Mouse (Mus musculus) adrenal gland, postnatal 10 days (tissue): ENCODE results near the gene Mia2. TPM values are rescaled to one million over a fixed set of nuclear protein-coding genes. Genes with fewer than 3 reads are reported as not detected.
"Not testable (repeated sequence)": the region's sequence is repeated elsewhere in the genome, so short reads cannot be mapped to it uniquely, and the experiment has no call there.

Experiments used
- DNase-seq: peaks from one replicate; pipeline ENCODE4 v3.0.0; 2021; ENCODE audit warnings: mixed read lengths
- long read RNA-seq, 2 experiments: library from polyadenylated mRNA; stranded (forward); transcript quantifications; one replicate each; pipeline ENCODE4 v2.0.0; 2021
- total RNA-seq, 2 experiments: library from RNA; stranded (reverse); gene quantifications; 2 replicates each; pipeline ENCODE4 v1.2.3; 2021

Mia2 gene
- 10 to 100 TPM; 86.8 to 88.6 TPM for total RNA-seq
- long read RNA-seq, experiment 1, full-length matches to known transcripts: 39 of 80 reads
- long read RNA-seq, experiment 1, partial matches to known transcripts: 15 of 80 reads
- long read RNA-seq, experiment 1, other reads (novel, unspliced or antisense): 26 of 80 reads
- long read RNA-seq, experiment 2, full-length matches to known transcripts: 33 of 51 reads
- long read RNA-seq, experiment 2, partial matches to known transcripts: 4 of 51 reads
- long read RNA-seq, experiment 2, other reads (novel, unspliced or antisense): 14 of 51 reads

DNA sequence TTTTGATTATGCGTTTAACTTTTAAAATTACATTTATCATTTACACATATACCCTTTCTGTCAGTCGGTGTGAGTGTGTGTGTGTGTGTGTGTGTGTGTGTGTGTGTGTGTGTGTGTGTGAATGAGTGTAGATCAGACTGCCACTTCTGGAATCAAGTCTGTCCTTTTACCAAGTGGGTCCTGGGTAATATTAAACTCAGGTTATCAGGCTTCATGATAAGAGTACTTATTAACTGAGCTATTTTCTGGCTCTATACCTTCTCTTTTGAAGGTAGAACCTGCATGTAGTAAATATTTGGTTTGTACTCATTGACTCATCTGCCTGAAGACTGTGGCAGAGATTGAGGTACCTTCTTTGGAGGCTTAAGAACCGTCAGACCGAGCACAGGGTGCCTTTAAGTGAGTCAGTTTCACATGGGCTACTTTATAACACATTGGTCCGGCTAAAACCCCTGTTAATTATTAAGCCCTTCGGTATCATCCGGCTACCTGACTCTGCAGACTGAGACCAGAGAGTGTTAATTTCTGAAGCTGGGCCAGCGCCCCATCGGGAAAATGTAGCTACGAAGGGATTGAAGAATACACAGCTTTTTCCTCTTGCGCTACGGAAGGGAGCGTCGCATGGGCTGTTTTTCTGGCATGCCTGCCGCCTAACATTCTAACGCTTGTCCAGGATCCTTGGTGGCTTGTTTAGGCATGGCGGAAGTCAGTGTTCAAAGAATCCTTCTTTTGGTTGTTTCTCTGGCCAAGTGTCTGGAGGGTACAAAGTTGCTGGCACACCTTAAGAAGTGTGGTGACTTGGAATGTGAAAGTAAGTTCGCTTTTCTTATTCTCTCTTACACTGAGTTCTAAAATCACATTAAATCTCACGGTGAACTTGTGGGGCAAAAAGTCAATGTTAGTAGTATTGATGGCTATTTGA lies at the start of gene Mia2:
Gene Mia2 (plus strand): TSS at position 696 of the 922 bp plus-strand sequence.
- DNase-seq: no peak

DNA sequence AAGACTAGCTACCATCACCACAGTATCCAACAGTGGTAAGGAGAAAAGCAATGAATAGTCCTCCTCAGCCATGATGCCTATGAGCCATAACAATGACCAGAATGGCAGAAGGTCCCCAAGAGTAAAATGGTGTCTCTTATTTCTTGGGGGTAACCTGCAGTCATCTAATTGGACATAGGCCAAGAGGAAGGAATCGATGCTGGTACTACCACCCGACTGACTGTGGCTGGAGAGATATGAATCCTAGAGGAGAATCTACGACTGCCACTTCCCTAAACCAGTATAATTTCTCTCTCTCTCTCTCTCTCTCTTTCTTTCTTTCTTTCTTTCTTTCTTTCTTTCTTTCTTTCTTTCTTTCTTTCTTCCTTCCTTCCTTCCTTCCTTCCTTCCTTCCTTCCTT lies 43.1 kb upstream of the Mia2 start:
- DNase-seq: no peak

GRCm38 (mm10) chr12:59053166-59053565 lies 42.4 kb upstream of the Mia2 start:
- no peak for DNase-seq

GRCm38 (mm10) chr12:59053976-59054375 lies 41.6 kb upstream of the Mia2 start:
- no peak for DNase-seq

DNA sequence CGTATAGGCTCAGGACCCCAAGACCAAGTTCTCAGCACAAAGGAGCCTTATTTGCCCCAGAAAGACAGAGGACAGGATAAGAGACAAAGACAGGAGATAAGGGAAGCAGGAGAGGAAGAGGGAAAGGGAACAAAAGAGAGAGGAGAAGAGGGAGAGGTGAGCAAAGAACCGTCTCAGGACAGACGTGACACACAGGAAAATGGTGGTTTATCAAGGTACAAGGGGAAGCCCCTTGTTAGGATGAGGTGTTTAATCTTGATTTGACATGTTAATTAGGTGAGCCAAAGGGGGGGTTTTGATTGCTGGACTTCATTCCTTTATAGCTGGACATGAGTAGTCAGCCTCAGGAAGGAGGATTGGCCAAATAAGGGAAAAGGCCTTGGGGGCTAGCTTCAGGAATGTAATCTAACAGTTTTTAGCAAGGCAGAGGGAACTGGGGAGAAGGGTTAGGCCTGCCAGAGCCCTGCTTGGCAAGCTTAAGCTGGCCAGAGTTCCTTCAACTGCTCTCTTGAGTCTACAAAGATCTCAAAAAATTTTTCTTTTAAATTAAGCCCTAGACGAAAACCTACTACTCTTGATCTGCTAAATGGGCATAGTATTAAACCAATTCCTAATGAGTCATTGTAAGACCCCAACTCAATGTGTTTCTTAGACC lies 40.3 kb upstream of the Mia2 start:
- peak; percentile 32 for DNase-seq

- DNase-seq: no peak
Measured at GRCm38 (mm10) chr12:59056222-59056621, 39.4 kb upstream of the Mia2 start.

- not testable (repeated sequence) for DNase-seq
Measured at GRCm38 (mm10) chr12:59058242-59058641, 37.4 kb upstream of the Mia2 start.

DNA sequence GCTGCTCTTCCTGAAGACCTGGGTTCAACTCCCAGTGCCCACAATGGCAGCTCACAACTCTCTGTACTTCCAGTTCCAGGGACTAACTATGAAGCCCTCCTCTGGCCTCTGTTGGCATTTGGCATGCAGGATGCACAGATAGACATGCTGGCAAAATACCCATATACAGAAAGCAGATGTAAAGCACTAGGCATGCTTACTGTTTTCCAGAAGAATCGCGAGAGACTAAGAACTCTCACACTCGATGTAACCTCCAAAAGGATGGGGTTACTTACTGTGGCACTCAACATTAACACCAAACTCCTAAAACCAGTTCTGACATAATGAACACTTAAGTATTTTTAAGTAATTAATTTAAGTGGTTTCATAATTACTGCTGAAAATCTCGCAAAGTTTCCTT lies 35.3 kb upstream of the Mia2 start:
- DNase-seq: no peak

- DNase-seq: peak; percentile 86
Measured at GRCm38 (mm10) chr12:59060993-59061595, 34.5 kb upstream of the Mia2 start, which contains the start of gene Trappc6b. Trappc6b (minus strand) TSS chr12:59061472.

DNA sequence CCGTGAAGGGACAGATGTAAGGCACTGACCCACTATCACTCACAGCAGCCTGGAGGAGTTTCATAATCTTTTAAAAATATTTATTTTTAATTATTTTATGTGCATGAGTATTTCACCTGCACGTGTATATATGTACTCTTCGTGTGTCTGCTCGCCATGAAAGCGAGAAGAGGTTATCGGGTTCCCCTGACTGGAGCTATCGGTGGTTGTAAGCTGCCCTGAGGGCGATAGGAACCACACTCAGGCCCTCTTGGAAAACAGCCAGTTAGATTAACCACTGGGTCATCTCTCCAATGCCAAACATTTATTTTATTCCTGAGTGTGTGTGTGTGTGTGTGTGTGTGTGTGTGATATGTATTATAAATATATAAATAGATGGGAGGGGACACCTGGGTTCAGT lies 30.8 kb upstream of the Mia2 start:
- no peak for DNase-seq

DNA sequence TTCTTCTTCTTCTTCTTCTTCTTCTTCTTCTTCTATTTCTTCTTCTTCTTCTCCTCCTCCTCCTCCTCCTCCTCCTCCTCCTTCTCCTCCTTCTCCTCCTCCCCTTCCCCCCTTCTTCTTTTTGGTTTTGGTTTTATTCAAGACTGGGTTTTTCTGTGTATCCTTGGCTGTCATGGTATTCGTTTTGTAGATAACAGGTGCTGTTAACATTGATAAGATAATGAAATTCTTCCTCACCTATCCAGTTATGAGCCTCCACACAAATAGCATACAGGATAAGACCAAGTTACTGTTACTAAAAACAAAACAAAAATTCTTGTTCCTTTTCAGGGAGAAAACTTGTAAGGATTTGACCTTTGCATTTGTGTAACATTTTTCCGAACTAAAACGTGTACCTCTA lies 29.8 kb upstream of the Mia2 start:
- DNase-seq: no peak

DNA sequence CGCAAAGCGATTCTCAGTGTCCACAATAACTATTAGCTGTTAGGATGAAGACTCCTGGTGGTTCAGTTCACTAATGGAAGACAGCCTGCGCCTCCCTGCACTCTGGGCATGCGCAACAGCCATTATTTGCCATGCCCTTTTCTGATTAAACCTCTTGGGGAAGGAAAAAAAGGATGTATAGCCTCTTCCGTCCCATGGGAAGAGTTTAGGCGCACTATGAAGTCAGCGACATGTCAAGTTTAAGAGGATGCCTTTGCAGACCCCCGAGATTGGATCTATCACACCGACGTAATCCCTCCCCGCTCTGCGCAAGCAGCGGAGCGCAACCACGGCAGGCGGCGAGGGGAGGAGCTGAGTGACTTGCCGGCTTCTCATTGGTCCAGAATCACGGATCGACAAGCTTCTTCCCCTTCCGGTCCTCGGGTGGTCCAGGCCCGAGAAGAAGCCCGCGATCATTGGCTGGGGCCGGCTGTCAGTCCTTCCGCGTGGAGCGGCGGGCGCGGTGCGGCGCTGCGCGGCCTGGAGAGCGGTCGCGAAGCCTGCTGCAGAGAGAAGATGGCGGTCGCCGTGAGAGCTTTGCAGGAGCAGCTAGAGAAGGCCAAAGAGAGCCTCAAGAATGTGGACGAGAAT lies 29.0 kb upstream of the Mia2 start, which contains the start of gene Pnn:
Gene Pnn (plus strand): TSS at position 437 of the 630 bp plus-strand sequence.
- peak; percentile 97 for DNase-seq

- DNase-seq: no peak
Measured at GRCm38 (mm10) chr12:59067095-59067494, 28.5 kb upstream of the Mia2 start.

DNA sequence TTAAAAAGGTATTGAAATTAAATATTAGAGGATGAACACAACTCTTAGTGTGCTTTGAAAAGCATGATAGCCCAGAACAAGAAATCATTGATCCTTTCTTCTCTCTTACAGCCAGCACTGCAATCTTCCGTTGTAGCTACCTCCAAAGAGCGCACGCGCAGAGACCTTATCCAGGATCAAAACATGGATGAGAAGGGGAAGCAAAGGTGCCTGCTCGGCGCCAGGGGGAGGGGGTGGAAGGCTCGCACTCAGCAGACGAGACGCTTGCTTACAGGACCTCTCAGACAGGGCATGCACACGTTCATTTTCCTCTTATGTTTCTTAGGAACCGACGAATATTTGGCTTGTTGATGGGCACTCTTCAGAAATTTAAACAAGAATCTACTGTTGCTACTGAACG lies 26.8 kb upstream of the Mia2 start:
- DNase-seq: no peak

DNA sequence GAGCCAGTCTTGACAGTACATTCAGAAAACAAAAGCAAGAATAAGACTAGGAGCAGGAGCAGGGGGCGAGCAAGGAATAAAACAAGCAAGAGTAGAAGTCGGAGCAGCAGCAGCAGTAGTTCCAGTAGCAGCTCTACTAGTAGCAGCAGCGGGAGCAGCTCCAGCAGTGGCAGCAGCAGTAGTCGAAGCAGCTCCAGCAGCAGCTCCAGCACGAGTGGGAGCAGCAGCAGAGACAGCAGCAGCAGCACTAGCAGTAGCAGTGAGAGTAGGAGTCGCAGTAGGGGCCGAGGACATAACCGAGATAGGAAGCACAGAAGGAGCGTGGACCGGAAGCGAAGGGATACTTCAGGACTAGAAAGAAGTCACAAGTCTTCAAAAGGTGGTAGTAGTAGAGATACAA lies 23.3 kb upstream of the Mia2 start:
- no peak for DNase-seq

DNA sequence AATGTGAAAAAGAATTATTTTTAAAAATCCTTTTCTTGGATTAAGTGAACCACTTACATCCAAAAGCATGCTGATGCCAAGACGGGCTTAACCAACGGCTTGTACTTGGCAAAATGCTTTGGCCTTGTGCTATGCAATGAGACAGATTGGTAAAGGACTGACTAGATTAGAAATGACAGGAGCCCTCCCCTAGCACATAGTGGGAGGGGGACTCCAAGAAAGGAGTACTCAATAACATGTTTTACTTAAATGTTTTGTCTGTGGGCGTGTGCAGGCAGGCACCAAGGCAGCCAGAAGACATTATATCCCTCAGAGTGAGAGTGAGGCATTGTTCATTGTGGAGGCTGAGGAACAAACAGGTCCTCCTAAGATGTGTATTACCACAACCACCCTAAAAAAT lies 21.5 kb upstream of the Mia2 start:
- DNase-seq: no peak

DNA sequence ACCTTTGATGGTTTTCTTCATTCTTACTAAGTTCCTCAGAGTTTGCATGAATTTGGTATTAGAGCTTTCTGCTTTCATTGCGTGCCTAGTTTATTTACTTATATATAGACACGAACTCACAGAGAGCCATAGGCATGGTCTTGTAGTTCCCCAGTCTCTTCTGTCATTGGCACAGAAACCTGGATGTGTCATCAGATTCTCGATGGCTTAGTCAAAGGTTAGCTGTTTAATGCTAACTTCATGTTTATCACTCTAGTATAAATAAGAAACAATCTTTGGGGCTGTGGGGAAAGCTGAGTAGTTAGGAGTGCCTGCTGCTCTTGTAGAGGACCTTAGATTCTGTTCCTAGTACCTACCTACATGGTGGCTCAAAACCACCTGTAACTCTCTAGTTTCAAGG lies 18.6 kb upstream of the Mia2 start:
- no peak for DNase-seq

DNA sequence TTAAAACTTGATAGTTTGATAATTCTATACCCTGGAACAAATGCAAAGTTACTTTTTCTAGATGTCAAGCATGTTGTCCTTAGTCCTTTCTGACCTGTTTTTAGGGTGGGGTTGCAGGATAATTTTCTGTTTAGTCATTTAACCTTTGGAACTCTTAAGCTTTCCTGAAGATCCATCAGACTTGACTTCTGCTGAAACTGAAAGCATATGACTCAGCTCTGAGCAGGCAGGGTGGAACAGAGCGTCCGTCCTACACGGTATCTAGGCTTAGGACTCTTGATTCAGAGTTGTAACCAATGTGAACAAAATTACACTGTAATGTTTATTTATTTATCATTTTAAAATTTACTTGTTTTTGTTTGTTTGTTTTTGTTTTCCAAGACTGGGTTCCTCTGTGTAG lies 17.7 kb upstream of the Mia2 start:
- DNase-seq: no peak

DNA sequence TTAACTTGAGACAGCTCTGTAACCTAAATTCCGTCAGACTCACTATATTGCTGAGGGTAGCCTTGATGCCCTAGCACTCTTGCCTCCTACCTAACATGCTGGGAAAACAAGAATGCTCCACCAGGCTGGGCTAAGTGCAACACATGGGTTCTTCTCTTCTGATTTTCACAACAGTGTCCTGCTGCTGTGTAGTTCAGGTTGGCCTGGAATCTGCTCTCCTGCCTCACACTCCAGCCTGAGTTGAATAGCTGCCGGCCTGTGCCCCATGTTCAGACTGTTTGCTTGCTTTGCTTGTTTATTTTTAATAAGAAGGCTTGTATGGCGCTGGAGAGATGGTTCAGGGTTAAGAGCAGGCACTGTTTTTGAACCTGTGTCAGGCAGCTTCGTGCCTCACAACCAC lies 15.1 kb upstream of the Mia2 start:
- no peak for DNase-seq

DNA sequence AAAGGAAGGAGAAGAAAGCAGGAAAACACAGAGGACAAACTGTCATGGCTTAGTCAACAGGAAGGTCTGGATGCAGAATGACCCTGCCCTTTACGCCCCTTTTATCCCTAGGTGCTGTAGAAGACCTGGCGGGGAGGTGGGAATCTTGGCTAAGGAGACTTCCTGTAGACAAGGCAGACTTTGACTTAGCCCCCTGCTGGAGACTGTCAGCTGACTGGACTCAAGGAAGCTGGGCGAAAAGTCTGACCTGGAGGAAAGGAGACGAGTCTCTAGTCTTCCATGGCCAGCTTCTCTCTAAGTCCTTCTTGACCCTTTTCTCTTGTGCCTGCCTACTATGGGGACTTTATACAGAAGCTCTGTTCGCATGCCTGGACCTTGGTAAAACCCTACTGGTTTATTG lies 11.2 kb upstream of the Mia2 start:
- DNase-seq: no peak

DNA sequence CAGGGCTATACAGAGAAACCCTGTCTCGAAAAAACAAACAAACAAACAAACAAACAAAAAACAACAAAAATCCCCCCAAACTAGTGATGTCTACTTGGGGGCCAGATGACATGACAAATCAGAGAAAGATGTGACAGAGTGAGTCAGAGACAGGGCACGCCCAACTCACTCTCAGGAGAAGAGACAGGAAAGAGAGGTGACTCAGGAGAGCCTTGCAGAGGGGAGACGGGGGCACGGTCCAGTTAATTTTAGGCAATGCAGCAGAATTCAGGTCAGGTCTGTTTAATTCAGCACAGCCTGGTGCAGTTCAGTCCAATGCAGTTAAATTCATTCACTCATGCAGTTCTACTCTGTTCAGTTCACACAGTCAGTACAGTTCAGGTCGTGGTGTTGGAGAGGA lies 9.4 kb upstream of the Mia2 start:
- no peak for DNase-seq

- DNase-seq: no peak
Measured at GRCm38 (mm10) chr12:59093543-59093942, 2.1 kb upstream of the Mia2 start.
